Mouse (Mus musculus): ENCODE results near the gene Adm. TPM values are rescaled to one million over a fixed set of nuclear protein-coding genes. Genes with fewer than 3 reads are reported as not detected.
A peak's percentile ranks its signal among the peaks of the same experiment; 100 is the strongest.
"Not testable (repeated sequence)": the region's sequence is repeated elsewhere in the genome, so short reads cannot be mapped to it uniquely, and the experiment has no call there.

Gene Adm
- total RNA-seq (2022): 1 to 10 TPM; 1.7 to 3.1 (median 2.4) TPM

DNA sequence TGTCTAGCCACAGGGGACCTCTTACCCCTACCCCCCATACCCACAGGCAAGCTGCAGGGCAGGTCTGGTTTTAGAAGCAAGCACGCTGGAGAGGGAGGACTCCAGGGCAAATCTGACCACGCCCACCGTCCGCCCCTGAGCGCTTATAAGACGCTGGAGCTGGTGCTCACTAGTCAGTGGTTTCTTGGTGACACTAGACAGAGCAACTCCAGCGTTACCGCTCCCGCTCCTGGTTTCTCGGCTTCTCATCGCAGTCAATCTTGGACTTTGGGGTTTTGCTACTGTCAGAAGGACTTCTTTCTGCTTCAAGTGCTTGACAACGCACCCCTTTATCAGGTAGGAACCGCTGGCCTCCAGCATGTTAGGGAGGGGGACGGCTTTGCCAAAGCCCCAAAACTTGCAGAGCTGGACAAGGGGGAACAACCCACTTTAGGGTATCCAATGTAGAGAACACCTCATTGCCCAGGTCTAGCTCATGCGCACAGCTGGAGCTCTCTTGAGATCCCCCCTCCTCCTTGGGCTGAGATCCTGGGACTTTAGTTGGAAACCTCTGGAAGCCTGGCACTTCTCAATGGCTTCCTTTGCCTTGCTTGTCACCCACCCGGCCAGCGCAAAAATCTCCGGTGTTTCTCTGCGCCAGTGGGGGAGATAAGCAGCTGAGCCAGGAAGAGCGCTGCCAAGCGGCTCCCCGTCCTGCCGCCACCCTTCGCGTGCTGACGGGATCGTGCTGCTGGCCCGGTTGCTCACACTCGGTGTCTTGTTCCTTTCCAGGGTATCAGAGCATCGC lies at the start of gene Adm:
Gene Adm (plus strand): TSS at position 176 of the 787 bp plus-strand sequence.
- peak in 1 of 2 experiments; percentile 34 for DNase-seq (ENCODE audit: low spot score in 2 of 2)

GRCm38 (mm10) chr7:110583705-110584104 lies 43.8 kb upstream of the Adm start:
- DNase-seq (ENCODE audit: low spot score in 2 of 2): no peak

DNA sequence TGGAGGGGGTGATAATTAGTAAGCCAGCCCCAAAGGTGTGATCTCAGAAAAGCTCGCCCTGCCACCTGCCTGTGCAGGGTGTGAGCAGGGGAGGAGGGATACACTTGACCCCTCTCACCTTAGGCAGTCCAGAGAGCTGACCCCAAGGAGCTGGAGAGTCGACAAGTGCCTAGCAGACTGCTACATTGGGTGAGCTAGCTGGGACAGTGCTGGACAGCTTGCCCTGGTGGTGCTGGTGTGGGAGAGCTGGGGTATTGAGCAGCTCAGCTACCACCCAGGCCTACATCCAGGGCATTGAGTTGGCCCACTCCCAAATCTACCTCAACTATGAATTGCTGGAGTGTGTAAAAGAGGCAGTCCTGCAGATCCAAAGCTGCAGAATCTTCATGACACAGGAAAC lies 43.3 kb upstream of the Adm start:
- DNase-seq (ENCODE audit: low spot score in 2 of 2): no peak

DNA sequence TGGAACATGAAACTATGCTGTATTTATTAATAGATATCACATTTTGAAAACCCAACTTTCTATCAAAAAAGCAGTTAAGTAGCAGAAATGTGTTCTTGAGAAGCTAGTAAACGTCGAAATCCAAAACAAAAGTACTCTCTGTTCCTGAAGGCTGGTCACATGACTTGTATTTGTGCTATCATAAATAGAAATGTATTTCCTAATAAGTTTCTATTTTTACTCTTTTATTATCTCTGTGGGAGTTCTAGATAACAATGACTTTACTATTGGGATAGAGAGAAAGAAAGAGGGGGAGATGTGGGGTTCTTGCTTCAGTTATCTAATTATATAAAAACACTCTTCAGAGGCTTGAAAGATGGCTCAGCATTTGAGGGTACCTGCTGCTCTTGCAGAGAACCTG lies 42.2 kb upstream of the Adm start:
- DNase-seq (ENCODE audit: low spot score in 2 of 2): no peak

DNA sequence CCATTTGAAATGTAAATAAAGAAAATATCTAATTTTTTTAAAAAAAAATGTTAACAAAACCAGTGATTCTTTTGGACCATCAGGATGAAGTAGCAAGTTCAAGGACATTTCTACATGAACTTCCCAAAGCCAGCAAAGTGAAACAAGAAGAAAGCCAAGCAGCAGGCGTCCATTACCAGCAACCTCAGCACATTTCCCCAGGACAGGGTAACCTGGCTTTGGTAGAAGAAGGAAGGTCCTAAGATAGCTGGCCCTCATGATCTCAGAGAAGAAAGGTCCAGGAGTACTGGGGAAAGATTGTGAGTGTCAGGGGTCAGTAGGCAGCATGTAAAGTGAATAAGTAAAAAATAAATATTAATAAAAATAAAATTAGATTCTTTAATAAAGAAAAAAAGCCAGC lies 39.7 kb upstream of the Adm start:
- no peak for DNase-seq (ENCODE audit: low spot score in 2 of 2)

DNA sequence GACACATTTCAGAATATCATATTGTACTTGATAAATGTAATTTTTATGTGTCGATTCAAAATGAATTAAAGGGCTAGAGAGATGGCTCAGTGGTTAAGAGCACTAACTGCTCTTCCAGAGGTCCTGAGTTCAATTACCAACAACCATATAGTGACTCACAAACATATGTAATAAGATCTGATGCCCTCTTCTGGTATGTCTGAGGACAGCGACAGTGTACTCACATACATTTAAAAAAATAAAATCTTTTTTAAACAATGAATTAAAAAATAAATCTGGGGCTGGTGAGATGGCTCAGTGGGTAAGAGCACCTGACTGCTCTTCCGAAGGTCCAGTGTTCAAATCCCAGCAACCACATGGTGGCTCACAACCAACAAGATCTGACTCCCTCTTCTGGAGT lies 33.5 kb upstream of the Adm start:
- DNase-seq (ENCODE audit: low spot score in 2 of 2): not testable (repeated sequence)

DNA sequence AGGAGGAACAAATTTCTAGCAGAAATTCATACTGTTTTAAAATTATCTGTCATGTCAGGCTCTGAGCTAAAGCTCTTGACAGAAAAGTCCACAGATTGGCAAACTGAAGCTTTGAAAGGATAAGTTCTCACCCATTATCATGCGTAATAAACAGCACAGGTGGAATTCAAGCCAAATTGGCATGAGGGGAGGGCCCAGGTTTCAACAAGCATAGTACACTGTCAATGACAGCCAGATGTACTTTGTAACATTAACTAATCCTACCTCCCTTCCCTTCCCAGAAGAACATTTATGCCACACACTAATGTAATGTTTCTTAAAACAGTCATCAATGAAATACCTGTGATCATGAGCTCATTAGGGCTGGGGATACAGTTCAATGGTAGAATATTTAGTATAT lies 30.3 kb upstream of the Adm start:
- no peak for DNase-seq (ENCODE audit: low spot score in 2 of 2)

DNA sequence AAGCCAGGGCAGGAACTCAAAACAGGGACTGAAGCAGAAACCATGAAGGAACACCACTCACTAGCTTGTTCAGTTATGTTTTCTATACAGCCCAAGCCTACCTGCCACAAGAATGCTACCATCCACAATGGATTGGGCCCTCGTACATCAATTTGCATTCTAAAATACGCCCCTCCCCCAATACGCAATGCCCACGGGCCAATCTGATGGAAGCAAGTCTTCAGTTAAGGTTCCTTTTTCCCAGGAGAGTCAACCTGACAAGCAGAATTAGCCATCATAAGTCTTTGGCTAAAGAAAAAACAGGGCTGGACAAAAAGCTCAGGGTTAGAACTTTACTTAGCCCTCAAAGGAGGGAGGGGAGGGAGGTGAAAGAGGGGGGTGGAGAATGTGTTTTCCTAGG lies 22.0 kb upstream of the Adm start:
- no peak for DNase-seq (ENCODE audit: low spot score in 2 of 2)

DNA sequence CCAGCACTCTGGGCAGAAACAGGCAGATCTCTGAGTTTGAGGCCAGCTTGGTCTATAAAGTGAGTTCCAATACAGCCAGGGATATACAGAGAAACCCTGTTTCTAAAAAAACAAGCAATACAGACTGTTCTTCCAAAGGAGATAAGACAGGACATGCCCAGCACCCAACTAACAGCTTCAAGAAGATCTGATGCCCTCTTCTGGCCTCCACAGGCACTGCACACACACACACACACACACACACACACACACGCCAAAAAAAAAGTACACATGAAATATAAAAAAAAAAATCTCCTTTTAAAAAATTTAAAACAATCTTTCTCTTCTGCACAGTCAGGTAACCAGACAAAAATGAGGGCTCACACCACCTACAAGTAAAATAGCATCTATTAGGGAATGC lies 20.6 kb upstream of the Adm start:
- no peak for DNase-seq (ENCODE audit: low spot score in 2 of 2)

GRCm38 (mm10) chr7:110613381-110614132 lies 13.9 kb upstream of the Adm start:
- DNase-seq (ENCODE audit: low spot score in 2 of 2): no peak

- DNase-seq (ENCODE audit: low spot score in 2 of 2): peak; percentile 61 to 62
Measured at GRCm38 (mm10) chr7:110614133-110615063, 13.1 kb upstream of the Adm start, which contains the start of gene Sbf2. Gene Sbf2 (minus strand): TSS chr7:110614922.

DNA sequence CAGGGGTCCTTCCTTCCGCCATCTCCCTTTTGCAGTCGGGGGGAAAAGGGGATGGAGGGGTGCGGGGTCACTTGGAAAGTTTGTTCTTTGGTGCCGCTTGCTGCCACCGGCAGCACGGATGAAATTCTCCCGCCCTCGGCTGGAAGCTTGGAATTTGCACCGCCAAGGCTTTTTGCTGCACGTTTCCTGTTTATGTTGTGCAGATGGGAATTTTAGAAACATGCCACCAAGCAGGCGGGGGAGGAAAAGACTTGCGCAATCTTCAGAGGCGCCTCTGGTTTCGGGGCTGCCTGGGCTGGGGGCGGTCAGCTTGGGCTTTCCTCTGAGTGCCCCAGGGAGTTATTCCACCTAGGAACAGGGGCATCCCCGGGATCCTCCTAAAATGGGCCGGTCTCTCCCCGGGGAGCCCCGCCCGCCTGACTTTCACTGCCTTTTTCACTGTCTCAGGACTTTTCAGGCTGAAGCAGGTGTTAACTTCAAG lies 12.3 kb upstream of the Adm start:
- DNase-seq (ENCODE audit: low spot score in 2 of 2): peak; percentile 39 to 48

GRCm38 (mm10) chr7:110615792-110616191 lies 11.7 kb upstream of the Adm start:
- DNase-seq (ENCODE audit: low spot score in 2 of 2): no peak

DNA sequence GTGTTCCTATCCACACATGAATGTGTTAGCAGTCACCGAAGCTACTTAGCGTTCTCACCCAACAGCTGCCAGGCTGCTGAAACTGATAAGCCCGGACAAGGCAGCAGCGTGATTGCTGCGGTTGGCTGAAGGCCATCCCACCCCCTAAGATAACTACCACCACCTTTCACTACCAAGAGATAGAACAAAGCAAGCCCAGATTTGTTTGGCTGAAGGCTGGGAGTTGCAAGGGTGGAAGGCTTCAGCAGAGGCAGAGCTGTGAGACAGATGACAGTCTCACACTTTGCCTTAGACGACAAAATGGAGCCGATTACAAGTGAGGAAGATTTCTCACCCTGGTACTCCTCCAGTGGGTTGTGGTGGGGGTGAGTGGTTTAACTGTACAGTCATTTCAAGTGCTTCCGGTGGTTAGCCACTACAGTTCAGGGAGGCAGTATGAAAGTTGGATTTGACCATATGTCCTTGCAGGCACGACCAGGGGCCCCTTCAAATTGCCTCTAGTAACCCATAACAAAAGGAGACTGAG lies 8.3 kb upstream of the Adm start:
- no peak for DNase-seq (ENCODE audit: low spot score in 2 of 2)

GRCm38 (mm10) chr7:110624067-110624466 lies 3.4 kb upstream of the Adm start:
- no peak for DNase-seq (ENCODE audit: low spot score in 2 of 2)

- no peak for DNase-seq (ENCODE audit: low spot score in 2 of 2)
Measured at GRCm38 (mm10) chr7:110624961-110625360, 2.5 kb upstream of the Adm start.

- no peak for DNase-seq (ENCODE audit: low spot score in 2 of 2)
Measured at GRCm38 (mm10) chr7:110625489-110625888, 2.0 kb upstream of the Adm start.

- DNase-seq (ENCODE audit: low spot score in 2 of 2): no peak
Measured at GRCm38 (mm10) chr7:110626186-110627098, 1.0 kb upstream of the Adm start.

GRCm38 (mm10) chr7:110627099-110627482 lies 370 bp upstream of the Adm start:
- DNase-seq (ENCODE audit: low spot score in 2 of 2): no peak

- DNase-seq (ENCODE audit: low spot score in 2 of 2): no peak
Measured at GRCm38 (mm10) chr7:110628273-110628600, 776 bp downstream of the Adm start.
